Mouse (Mus musculus) neural tube, embryonic 11.5 days (tissue): ENCODE measurements at regions not wholly inside any gene's neighbourhood (a gene's known extent, or its start where the extent isn't known, plus 50 kb on each side); places are given as distances from the start of the nearest gene placed in this dataset.

ENCODE experiments used
- ATAC-seq: fragments of 200-750 bp; cut with Nextera tagmentation; 2 replicates; pipeline ENCODE4 v1.8.0; 2017; ENCODE audit warnings: moderate number of reproducible peaks, mild to moderate bottlenecking, moderate TSS enrichment, moderate library complexity; ENCODE audit not compliant: insufficient read depth, low FRiP score, low TSS enrichment
- DNase-seq: peaks from one replicate; pipeline ENCODE4 v3.0.0-alpha.2; 2015; ENCODE audit warnings: low spot score
- H3K27ac ChIP-seq: fragments of 300-500 bp; sonication (generic); 2 replicates; pipeline ENCODE4 v1.5.1; 2014; ENCODE audit warnings: low read depth, mild to moderate bottlenecking, low read length
- H3K27me3 ChIP-seq: fragments of 300-500 bp; sonication (generic); 2 replicates; pipeline ENCODE4 v1.6.1; 2014; ENCODE audit warnings: mild to moderate bottlenecking, low read length, mixed read lengths; ENCODE audit not compliant: control insufficient read depth, insufficient read depth
- H3K36me3 ChIP-seq: fragments of 300-500 bp; sonication (generic); 2 replicates; pipeline ENCODE4 v1.6.1; 2014; ENCODE audit warnings: mild to moderate bottlenecking, low read length, moderate library complexity, mixed read lengths; ENCODE audit not compliant: control insufficient read depth, insufficient read depth
- H3K4me1 ChIP-seq: fragments of 300-500 bp; sonication (generic); 2 replicates; pipeline ENCODE4 v1.6.1; 2014; ENCODE audit warnings: low read length, mixed read lengths; ENCODE audit not compliant: control insufficient read depth, insufficient read depth
- H3K4me2 ChIP-seq: fragments of 300-500 bp; sonication (generic); 2 replicates; pipeline ENCODE4 v1.6.1; 2014; ENCODE audit warnings: low read depth, mild to moderate bottlenecking, moderate library complexity
- H3K4me3 ChIP-seq: fragments of 300-500 bp; sonication (generic); 2 replicates; pipeline ENCODE4 v1.5.1; 2014; ENCODE audit warnings: low read depth, low read length
- H3K9ac ChIP-seq: fragments of 300-500 bp; sonication (generic); 2 replicates; pipeline ENCODE4 v1.6.1; 2014; ENCODE audit warnings: mild to moderate bottlenecking, low read length
- H3K9me3 ChIP-seq: fragments of 300-500 bp; sonication (generic); 2 replicates; pipeline ENCODE4 v1.6.1; 2016; ENCODE audit warnings: low read length; ENCODE audit not compliant: control insufficient read depth
- WGBS: fragments of 180-500 bp; shearing (Covaris S2); extraction: QIAGEN DNeasy Blood & Tissue Kit; methylation state at CpG from one replicate; pipeline ENCODE4 v1.1.7; 2014; 5-methylcytosine and 5-hydroxymethylcytosine counted together

DNA sequence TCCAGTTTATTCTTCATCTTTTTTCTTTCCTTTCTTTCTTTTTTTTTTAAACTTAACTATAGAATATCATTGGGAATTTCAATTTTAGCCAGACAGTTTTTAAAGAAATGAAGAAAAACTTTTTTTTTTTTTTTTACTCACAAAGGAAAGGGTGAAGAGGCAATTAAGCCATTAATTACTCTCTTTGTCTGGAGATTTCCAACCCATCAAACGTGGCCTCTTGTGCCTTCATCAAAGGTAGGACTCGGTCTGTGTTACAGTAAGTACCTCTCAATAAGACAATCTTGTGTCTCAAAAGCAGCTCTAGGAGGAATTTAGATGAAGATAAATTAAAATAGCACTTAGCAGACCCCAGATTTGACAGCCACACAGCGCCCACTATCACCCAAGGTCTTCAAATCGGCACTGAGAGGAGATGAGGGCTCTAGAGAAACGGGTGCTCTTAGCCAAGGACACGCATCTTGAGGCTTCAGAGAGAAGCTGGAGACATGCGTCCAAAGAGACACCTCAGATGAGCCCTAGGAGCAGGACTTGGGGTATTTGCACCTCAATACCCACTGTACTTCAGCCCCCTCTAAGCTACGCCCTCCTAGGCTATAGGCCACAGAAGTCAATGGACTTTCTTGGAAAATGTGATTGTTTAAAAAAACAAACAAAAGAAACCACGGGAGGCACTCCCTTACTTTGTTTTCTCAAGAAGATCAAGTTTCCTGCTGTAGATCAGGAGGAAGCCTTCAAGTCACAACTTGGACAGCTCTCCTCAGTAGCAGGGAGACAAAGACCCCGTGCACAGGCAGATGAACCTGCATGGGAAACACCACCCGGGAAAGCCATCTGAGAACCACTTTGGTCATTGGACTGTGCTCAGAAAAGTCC is 176.8 kb upstream of the Spred2 start:
- Histone ChIP-seq H3K4me2 (no peak overlapping the region), H3K36me3 (no peaks in the 10 kb centered on the region), H3K27ac (no peak overlapping the region), H3K9ac (no peak overlapping the region), H3K27me3 (no peaks in the 10 kb centered on the region), H3K4me3 (no peak overlapping the region), H3K9me3 (no peaks in the 10 kb centered on the region), H3K4me1 (no peaks in the 10 kb centered on the region)
- ATAC-seq (no peak), DNase-seq (no peak)
- 35% methylated on average over 11 of the region's 11 CpGs for WGBS

DNA sequence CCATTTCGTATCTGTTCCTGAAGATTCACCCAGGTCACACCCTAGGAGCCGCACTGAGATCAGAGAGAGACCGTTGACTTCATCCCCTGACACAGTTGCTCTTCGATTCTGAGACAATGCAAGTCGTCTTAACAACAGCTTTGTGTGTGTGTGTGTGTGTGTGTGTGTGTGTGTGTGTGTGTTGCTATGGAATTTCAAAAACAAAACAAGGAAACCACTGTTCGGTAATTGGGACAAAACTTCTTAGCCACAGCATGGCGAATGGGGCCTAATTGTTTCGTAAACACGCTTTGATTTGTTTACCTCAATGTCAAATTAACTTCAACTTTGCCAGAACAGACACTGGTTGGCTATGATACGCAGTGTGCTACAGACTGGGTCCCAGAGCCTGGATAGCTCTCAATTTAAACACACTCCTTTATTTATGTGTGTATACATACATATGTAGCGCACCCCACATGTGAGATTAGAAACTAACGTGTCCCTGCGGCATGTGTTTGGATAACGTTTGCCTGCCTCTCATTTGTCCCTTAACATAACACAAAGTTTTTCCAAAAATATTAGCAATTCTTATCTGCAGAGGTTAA is 176.1 kb upstream of the Spred2 start:
- Histone ChIP-seq H3K36me3 (no peaks in the 10 kb centered on the region), H3K4me1 (no peaks in the 10 kb centered on the region), H3K9me3 (no peaks in the 10 kb centered on the region), H3K9ac (no peak overlapping the region), H3K4me3 (no peak overlapping the region), H3K27me3 (no peaks in the 10 kb centered on the region), H3K27ac (no peak overlapping the region), H3K4me2 (no peak overlapping the region)
- DNase-seq = no peak
- ATAC-seq = no peak
- 64% methylated on average over 14 of the region's 14 CpGs for WGBS

DNA sequence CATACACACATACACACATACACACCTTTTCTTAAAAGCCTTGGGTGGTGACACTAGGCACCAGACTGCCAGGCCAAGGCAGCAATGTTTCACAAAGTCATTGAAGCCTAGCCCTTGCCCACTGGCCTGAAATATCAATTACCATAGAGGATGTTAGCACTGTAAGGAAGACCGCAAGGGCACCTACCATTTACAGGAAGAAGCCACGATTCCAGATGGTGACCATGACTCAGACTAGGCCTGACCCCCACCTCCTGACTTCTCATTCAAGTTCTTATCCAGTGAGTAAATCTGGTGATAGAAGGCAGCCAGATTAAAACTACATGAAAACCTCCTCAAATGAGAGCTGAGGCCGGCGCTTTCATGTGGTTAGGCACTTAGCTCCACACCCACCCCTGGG is 165.3 kb upstream of the Spred2 start:
- H3K4me3 ChIP-seq = no peak overlapping the region
- H3K27me3 ChIP-seq = no peaks in the 10 kb centered on the region
- no peaks in the 10 kb centered on the region for H3K36me3 ChIP-seq
- H3K4me1 ChIP-seq = peaks cover 2% of the 10 kb centered on the region
- H3K9ac ChIP-seq = no peak overlapping the region
- no peak overlapping the region for H3K4me2 ChIP-seq
- no peaks in the 10 kb centered on the region for H3K9me3 ChIP-seq
- DNase-seq (no peak), ATAC-seq (no peak)
- H3K27ac ChIP-seq = no peak overlapping the region
- 86% methylated on average over 4 of the region's 4 CpGs for WGBS

DNA sequence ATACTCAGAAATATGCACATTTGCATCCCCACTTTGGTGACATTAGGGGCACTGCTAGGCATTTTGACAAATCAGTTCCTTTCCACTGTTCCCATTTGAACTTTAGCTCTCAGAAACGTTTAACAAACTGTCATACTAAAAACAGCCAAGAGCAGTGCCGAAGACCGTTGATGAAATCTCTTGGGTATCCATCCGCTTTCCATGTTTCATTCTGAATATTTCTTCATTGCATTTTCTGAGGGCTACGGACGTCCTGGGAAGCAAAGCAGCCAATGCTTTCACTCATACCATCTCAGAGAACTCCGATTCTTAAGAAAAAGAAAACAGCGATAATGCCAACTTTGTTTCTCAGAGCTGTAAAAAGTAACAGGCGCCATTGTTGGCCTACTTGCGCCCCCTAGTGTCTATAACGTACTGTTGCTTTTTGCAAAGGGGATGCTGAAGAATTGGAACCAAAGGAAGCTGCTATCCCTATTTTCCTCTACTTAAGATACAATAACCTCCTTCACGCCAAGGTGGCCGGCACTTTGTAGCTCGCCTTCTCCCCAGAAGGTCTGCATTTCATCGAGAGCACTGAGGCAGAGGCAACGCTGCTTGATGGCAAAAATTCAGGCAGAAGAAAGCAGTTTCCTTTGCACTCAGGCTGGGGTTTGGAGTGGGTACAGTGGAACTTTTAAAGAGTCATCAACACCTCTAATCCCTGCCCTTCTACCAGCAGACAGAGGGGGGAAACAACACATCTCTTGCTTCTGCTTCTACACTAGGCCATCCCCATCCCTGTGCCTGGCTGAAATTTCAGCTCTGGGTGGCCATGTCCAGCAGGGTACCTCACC is 163.1 kb upstream of the Spred2 start:
- H3K4me3 ChIP-seq = no peak overlapping the region
- no peak for ATAC-seq
- no peaks in the 10 kb centered on the region for H3K9me3 ChIP-seq
- no peaks in the 10 kb centered on the region for H3K36me3 ChIP-seq
- peaks cover 2% of the 10 kb centered on the region for H3K4me1 ChIP-seq
- DNase-seq = peak; percentile 79
- no peaks in the 10 kb centered on the region for H3K27me3 ChIP-seq
- WGBS = 14% methylated on average over 16 of the region's 16 CpGs
- H3K9ac ChIP-seq = peak overlapping the region; percentile 32; the same call in 1 of the 2 replicates
- H3K4me2 ChIP-seq = peak overlapping the region; percentile 36
- no peak overlapping the region for H3K27ac ChIP-seq

DNA sequence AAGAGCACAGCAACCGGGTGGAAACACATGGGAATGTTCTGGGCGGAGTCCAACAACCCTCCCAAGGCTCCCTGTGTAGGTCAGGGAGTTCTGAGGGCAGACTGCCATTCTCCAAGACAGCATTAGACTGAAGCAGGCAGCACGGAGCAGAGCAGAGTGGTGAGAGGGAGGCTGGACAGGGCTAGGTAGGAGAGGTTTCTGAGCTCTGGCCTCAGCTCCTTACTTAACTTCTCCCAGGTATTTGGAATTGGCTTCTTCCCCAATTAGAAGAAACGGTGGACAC is 162.5 kb upstream of the Spred2 start:
- no peak overlapping the region for H3K9ac ChIP-seq
- no peak overlapping the region for H3K27ac ChIP-seq
- 35% methylated on average over 4 of the region's 4 CpGs for WGBS
- no peaks in the 10 kb centered on the region for H3K9me3 ChIP-seq
- H3K4me2 ChIP-seq = no peak overlapping the region
- H3K27me3 ChIP-seq = no peaks in the 10 kb centered on the region
- no peaks in the 10 kb centered on the region for H3K36me3 ChIP-seq
- DNase-seq (no peak), ATAC-seq (no peak)
- H3K4me1 ChIP-seq = peaks cover 2% of the 10 kb centered on the region
- no peak overlapping the region for H3K4me3 ChIP-seq

DNA sequence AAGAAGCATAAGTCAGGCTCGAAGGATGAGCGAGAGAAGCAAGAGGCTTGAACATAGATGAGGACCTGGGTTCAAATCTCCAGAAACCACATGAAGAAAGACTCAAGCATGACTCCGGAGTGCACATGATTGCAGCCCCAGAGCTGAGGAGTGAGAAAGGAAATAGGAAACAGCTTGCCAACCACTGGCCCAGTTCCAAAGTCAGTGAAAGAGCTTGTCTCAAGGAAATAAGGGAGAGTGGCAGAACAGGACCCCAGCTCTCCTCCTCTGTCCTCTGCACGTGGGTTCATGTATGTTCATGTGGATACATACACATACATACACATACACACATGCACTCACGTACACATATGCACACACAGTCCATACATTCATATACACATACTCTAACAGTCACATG is 156.9 kb upstream of the Spred2 start:
- no peak overlapping the region for H3K4me3 ChIP-seq
- H3K4me1 ChIP-seq = no peaks in the 10 kb centered on the region
- no peak overlapping the region for H3K9ac ChIP-seq
- DNase-seq = no peak
- H3K27me3 ChIP-seq = no peaks in the 10 kb centered on the region
- ATAC-seq = no peak
- no peak overlapping the region for H3K27ac ChIP-seq
- 91% methylated on average over 5 of the region's 5 CpGs for WGBS
- H3K9me3 ChIP-seq = no peaks in the 10 kb centered on the region
- H3K36me3 ChIP-seq = no peaks in the 10 kb centered on the region
- no peak overlapping the region for H3K4me2 ChIP-seq

DNA sequence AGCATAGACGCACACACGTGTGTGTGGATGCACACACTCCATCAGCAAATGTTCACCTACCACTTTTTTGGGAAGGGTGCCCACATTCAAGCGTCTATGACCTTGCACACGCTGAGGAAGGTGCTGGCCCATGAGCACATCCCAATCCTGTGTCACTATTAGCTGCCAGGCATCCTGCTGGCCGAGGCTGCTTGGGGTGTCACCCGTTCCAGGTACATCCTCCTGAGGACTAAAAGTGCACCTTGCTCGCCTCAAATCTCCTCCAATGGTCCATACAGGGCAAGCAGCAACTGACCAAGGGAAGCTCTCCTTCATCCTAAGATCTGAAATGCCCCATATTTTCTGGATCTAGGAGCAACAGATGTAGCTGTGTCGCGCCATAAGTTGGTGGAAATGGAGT is 156.3 kb upstream of the Spred2 start:
- Histone ChIP-seq H3K9me3 (no peaks in the 10 kb centered on the region), H3K9ac (no peak overlapping the region), H3K27ac (no peak overlapping the region), H3K4me3 (no peak overlapping the region), H3K27me3 (no peaks in the 10 kb centered on the region), H3K36me3 (no peaks in the 10 kb centered on the region), H3K4me1 (no peaks in the 10 kb centered on the region), H3K4me2 (no peak overlapping the region)
- ATAC-seq (no peak), DNase-seq (no peak)
- 91% methylated on average over 9 of the region's 9 CpGs for WGBS

DNA sequence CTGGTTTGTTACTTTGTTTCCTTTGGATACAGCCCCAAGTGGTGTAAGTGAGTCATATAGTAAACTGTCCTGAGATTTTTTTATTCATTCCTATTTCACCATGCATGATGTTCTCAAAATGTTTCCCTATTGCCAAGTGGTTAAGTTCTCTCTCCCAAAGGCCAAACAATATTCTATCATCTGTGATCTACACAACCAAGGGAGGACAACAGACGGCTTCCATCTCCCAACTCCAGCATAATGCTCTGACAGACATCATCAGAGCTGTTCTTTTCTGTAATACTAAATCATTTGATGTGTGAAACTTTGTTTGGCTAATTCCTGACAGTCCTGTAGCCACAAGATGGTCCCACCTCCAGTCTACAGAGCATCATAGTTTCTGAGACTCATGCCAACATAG is 155.2 kb upstream of the Spred2 start:
- Histone ChIP-seq H3K27ac (no peak overlapping the region), H3K27me3 (no peaks in the 10 kb centered on the region), H3K9me3 (no peaks in the 10 kb centered on the region), H3K4me3 (no peak overlapping the region), H3K36me3 (no peaks in the 10 kb centered on the region), H3K4me2 (no peak overlapping the region), H3K4me1 (no peaks in the 10 kb centered on the region), H3K9ac (no peak overlapping the region)
- 95% methylated on average over 1 of the region's 1 CpGs for WGBS
- no peak for ATAC-seq
- no peak for DNase-seq
